Mouse (Mus musculus) liver, adult 2 months (tissue): ENCODE measurements around the gene Snorc.

ENCODE experiments used
- CTCF ChIP-seq: fragments of 200-500 bp; IDR thresholded peaks from 2 replicates; pipeline ENCODE4 v1.5.1; 2011; ENCODE audit warnings: low read depth, low read length, control low read depth
- POLR2A ChIP-seq: fragments of 200-500 bp; IDR thresholded peaks from 2 replicates; pipeline ENCODE4 v1.6.1; 2011; ENCODE audit warnings: low read length, control low read depth; ENCODE audit not compliant: insufficient read depth; ENCODE audit errors: extremely low read depth

DNA sequence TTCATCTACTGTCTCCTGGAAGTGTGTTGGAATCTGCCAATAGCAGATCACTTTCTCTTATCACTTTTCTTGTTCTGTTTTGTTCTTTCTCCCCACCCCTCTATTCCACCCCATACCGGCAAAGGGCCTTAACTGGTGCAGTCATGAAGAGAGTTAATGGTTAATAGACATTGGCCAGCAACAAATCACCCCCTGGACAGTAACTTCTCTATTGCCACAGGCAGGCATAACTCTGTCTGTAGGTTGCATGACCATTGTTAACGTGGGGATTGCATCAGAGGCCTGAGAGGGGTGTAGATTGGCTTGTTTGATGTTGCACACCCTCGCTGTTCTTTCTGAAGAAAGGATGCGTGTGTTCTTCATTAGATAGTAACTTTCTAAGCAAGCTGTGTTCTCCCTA lies 20.6 kb upstream of the Snorc start:
- no peak for TF ChIP-seq CTCF
- no peak for TF ChIP-seq POLR2A
